Mouse (Mus musculus) heart, postnatal 10 days (tissue): ENCODE measurements around the gene Cd209g. TPM values are rescaled to one million over a fixed set of nuclear protein-coding genes. Genes with fewer than 3 reads are reported as not detected.

ENCODE experiments used
- total RNA-seq, 2 experiments: library from RNA; stranded (reverse); gene quantifications; 2 replicates each; pipeline ENCODE4 v1.2.3; 2021

Gene Cd209g
- total RNA-seq, 2 experiments from 2014 or later: not detected

Other genes starting within 250 kb of the Cd209g start
- not detected for gene Cd209b, start 207.3 kb upstream of the Cd209g start, total RNA-seq
- gene Cd209c, start 179.4 kb upstream of the Cd209g start, total RNA-seq: not detected
- gene Cd209f, start 28.3 kb upstream of the Cd209g start, total RNA-seq: under 1 TPM in 1 of 2 experiments, not detected in 1; 0.19 TPM
- gene Evi5l, start 32.5 kb downstream of the Cd209g start, total RNA-seq: 10 to 100 TPM; 23.6 to 24.2 TPM
- gene Prr36, start 83.4 kb downstream of the Cd209g start, total RNA-seq: under 1 TPM in 1 of 2 experiments, not detected in 1; 0.05 TPM
- under 1 TPM; 0.12 to 0.42 TPM for gene Lrrc8e, start 92.7 kb downstream of the Cd209g start, total RNA-seq
- gene Map2k7, start 104.6 kb downstream of the Cd209g start, total RNA-seq: 10 to 100 TPM; 66.6 to 74.1 TPM
- under 1 TPM in 1 of 2 experiments, not detected in 1; 0.57 TPM for gene Gm49320, start 104.8 kb downstream of the Cd209g start, total RNA-seq
- 1 to 10 TPM; 4.5 to 6.7 TPM for gene Tgfbr3l, start 114.1 kb downstream of the Cd209g start, total RNA-seq
- gene Snapc2, start 119.0 kb downstream of the Cd209g start, total RNA-seq: 10 to 100 TPM; 16.6 to 20.5 TPM
- gene Ctxn1, start 125.2 kb downstream of the Cd209g start, total RNA-seq: 1 to 10 TPM; 4.5 to 5.6 TPM
- gene Timm44, start 141.8 kb downstream of the Cd209g start, total RNA-seq: 100 to 1,000 TPM; 107 to 112 TPM
- 1 to 10 TPM; 4.9 to 6.3 TPM for gene Ccl25, start 191.1 kb downstream of the Cd209g start, total RNA-seq
- gene Elavl1, start 191.3 kb downstream of the Cd209g start, total RNA-seq: 10 to 100 TPM; 71.1 to 83.2 TPM